Mouse (Mus musculus) kidney, embryonic 15.5 days (tissue): ENCODE measurements at regions not wholly inside any gene's neighbourhood (a gene's known extent, or its start where the extent isn't known, plus 50 kb on each side); places are given as distances from the start of the nearest gene placed in this dataset.
"Not testable (repeated sequence)": the region's sequence is repeated elsewhere in the genome, so short reads cannot be mapped to it uniquely, and the experiment has no call there.

Source experiments
- ATAC-seq: fragments of 200-750 bp; cut with Nextera tagmentation; replicated peaks from 2 replicates; pipeline ENCODE4 v1.8.0; 2017; ENCODE audit warnings: moderate TSS enrichment; ENCODE audit not compliant: low FRiP score
- H3K27ac ChIP-seq: fragments of 300-500 bp; sonication (generic); 2 replicates; pipeline ENCODE4 v1.5.1; 2015; ENCODE audit warnings: mild to moderate bottlenecking, inconsistent platforms
- H3K27me3 ChIP-seq: fragments of 300-500 bp; sonication (generic); 2 replicates; pipeline ENCODE4 v1.6.1; 2015; ENCODE audit warnings: inconsistent platforms
- H3K36me3 ChIP-seq: fragments of 300-500 bp; sonication (generic); 2 replicates; pipeline ENCODE4 v1.6.1; 2015; ENCODE audit warnings: inconsistent platforms
- H3K4me1 ChIP-seq: fragments of 300-500 bp; sonication (generic); 2 replicates; pipeline ENCODE4 v1.6.1; 2015; ENCODE audit warnings: inconsistent platforms
- H3K4me2 ChIP-seq: fragments of 300-500 bp; sonication (generic); 2 replicates; pipeline ENCODE4 v1.6.1; 2015; ENCODE audit warnings: moderate library complexity, mild to moderate bottlenecking, inconsistent platforms
- H3K4me3 ChIP-seq: fragments of 300-500 bp; sonication (generic); replicated peaks from 2 replicates; pipeline ENCODE4 v1.5.1; 2015; ENCODE audit warnings: mild to moderate bottlenecking, inconsistent platforms
- H3K9ac ChIP-seq: fragments of 300-500 bp; sonication (generic); 2 replicates; pipeline ENCODE4 v1.6.1; 2015; ENCODE audit warnings: mild to moderate bottlenecking, inconsistent platforms
- H3K9me3 ChIP-seq: fragments of 300-500 bp; sonication (generic); replicated peaks from 2 replicates; pipeline ENCODE4 v1.6.1; 2016; ENCODE audit warnings: inconsistent platforms
- WGBS: fragments of 180-500 bp; shearing (Covaris S2); methylation state at CpG from one replicate; pipeline ENCODE4 v1.1.7; 2015; ENCODE audit warnings: mixed read lengths; 5-methylcytosine and 5-hydroxymethylcytosine counted together

- not testable (repeated sequence) for H3K9me3 ChIP-seq, H3K4me1 ChIP-seq, H3K27ac ChIP-seq, H3K4me2 ChIP-seq, H3K27me3 ChIP-seq, ATAC-seq, H3K4me3 ChIP-seq, H3K9ac ChIP-seq, H3K36me3 ChIP-seq
- 91% methylated on average over 2 of the region's 2 CpGs for WGBS
Measured at GRCm38 (mm10) chr7:77200903-77201302, 971.2 kb downstream of the Agbl1 start.

- H3K4me3 ChIP-seq = no peak overlapping the region
- no peak overlapping the region for H3K9ac ChIP-seq
- H3K4me1 ChIP-seq = no peaks in the 10 kb centered on the region
- H3K27me3 ChIP-seq = no peaks in the 10 kb centered on the region
- no peak for ATAC-seq
- no peak overlapping the region for H3K27ac ChIP-seq
- no peaks in the 10 kb centered on the region for H3K36me3 ChIP-seq
- 79% methylated on average over 3 of the region's 3 CpGs for WGBS
- H3K4me2 ChIP-seq = no peak overlapping the region
- no peaks in the 10 kb centered on the region for H3K9me3 ChIP-seq
Measured at GRCm38 (mm10) chr7:77205604-77206003, 975.9 kb downstream of the Agbl1 start.

GRCm38 (mm10) chr7:77249391-77249790 is 1019.7 kb downstream of the Agbl1 start:
- H3K27ac ChIP-seq = no peak overlapping the region
- H3K9me3 ChIP-seq = no peaks in the 10 kb centered on the region
- 69% methylated on average over 1 of the region's 1 CpGs for WGBS
- H3K4me1 ChIP-seq = no peaks in the 10 kb centered on the region
- no peak overlapping the region for H3K9ac ChIP-seq
- H3K4me3 ChIP-seq = no peak overlapping the region
- ATAC-seq = no peak
- H3K36me3 ChIP-seq = no peaks in the 10 kb centered on the region
- no peaks in the 10 kb centered on the region for H3K27me3 ChIP-seq
- H3K4me2 ChIP-seq = no peak overlapping the region

GRCm38 (mm10) chr7:77287657-77288056 is 1058.0 kb downstream of the Agbl1 start:
- H3K36me3 ChIP-seq = no peaks in the 10 kb centered on the region
- H3K4me1 ChIP-seq = no peaks in the 10 kb centered on the region
- no peaks in the 10 kb centered on the region for H3K9me3 ChIP-seq
- H3K27ac ChIP-seq = no peak overlapping the region
- ATAC-seq = no peak
- no peaks in the 10 kb centered on the region for H3K27me3 ChIP-seq
- H3K9ac ChIP-seq = no peak overlapping the region
- 74% methylated on average over 4 of the region's 4 CpGs for WGBS
- no peak overlapping the region for H3K4me2 ChIP-seq
- H3K4me3 ChIP-seq = no peak overlapping the region

- Histone ChIP-seq H3K27me3 (no peaks in the 10 kb centered on the region), H3K9me3 (no peaks in the 10 kb centered on the region), H3K4me1 (no peaks in the 10 kb centered on the region), H3K4me2 (no peak overlapping the region), H3K27ac (no peak overlapping the region), H3K4me3 (no peak overlapping the region), H3K36me3 (no peaks in the 10 kb centered on the region), H3K9ac (no peak overlapping the region)
- 50% methylated on average over 5 of the region's 5 CpGs for WGBS
- ATAC-seq = no peak
Measured at GRCm38 (mm10) chr7:77294984-77295642, 1065.4 kb downstream of the Agbl1 start.

- Histone ChIP-seq H3K27ac (no peak overlapping the region), H3K9ac (no peak overlapping the region), H3K4me1 (peaks cover 4% of the 10 kb centered on the region; the same call in 1 of the 2 replicates), H3K36me3 (no peaks in the 10 kb centered on the region), H3K4me3 (no peak overlapping the region), H3K9me3 (no peaks in the 10 kb centered on the region), H3K27me3 (no peaks in the 10 kb centered on the region), H3K4me2 (0 out of 2 replicates have a peak overlapping the region, but pooled peaks have one; percentile 36)
- ATAC-seq = peak; percentile 49; the same call in 1 of the 2 replicates
- 45% methylated on average over 3 of the region's 3 CpGs for WGBS
Measured at GRCm38 (mm10) chr7:77303227-77303626, 1073.5 kb downstream of the Agbl1 start.

GRCm38 (mm10) chr7:77303935-77304334 is 1074.2 kb downstream of the Agbl1 start:
- Histone ChIP-seq H3K4me2 (peak overlapping the region; percentile 36), H3K36me3 (no peaks in the 10 kb centered on the region), H3K4me1 (peaks cover 4% of the 10 kb centered on the region; the same call in 1 of the 2 replicates), H3K9me3 (no peaks in the 10 kb centered on the region), H3K27ac (no peak overlapping the region), H3K4me3 (no peak overlapping the region), H3K9ac (no peak overlapping the region), H3K27me3 (no peaks in the 10 kb centered on the region)
- ATAC-seq = 0 out of 2 replicates have a peak, but pooled peaks have one; percentile 60
- WGBS = 12% methylated on average over 6 of the region's 11 CpGs

- H3K36me3 ChIP-seq = no peaks in the 10 kb centered on the region
- no peak for ATAC-seq
- whole genome bisulfite sequencing = 64% methylated on average over 3 of the region's 3 CpGs
Measured at GRCm38 (mm10) chr7:77305471-77305870, 1075.8 kb downstream of the Agbl1 start.

GRCm38 (mm10) chr7:77311661-77312060 is 1082.0 kb downstream of the Agbl1 start:
- ATAC-seq = no peak
- no peaks in the 10 kb centered on the region for H3K36me3 ChIP-seq
- H3K27me3 ChIP-seq = no peaks in the 10 kb centered on the region
- no peak overlapping the region for H3K27ac ChIP-seq
- no peak overlapping the region for H3K9ac ChIP-seq
- H3K4me3 ChIP-seq = no peak overlapping the region
- H3K9me3 ChIP-seq = no peaks in the 10 kb centered on the region
- H3K4me2 ChIP-seq = no peak overlapping the region
- WGBS = 80% methylated on average over 2 of the region's 2 CpGs
- H3K4me1 ChIP-seq = no peaks in the 10 kb centered on the region

More at GRCm38 (mm10) chr7:77305471-77305870, 1075.8 kb downstream of the Agbl1 start:
- Histone ChIP-seq H3K27ac (no peak overlapping the region), H3K9me3 (no peaks in the 10 kb centered on the region), H3K4me1 (peaks cover 4% of the 10 kb centered on the region; the same call in 1 of the 2 replicates), H3K4me3 (no peak overlapping the region), H3K27me3 (no peaks in the 10 kb centered on the region), H3K9ac (no peak overlapping the region), H3K4me2 (no peak overlapping the region)

- Histone ChIP-seq H3K4me3 (no peak overlapping the region), H3K36me3 (no peaks in the 10 kb centered on the region), H3K27me3 (no peaks in the 10 kb centered on the region), H3K4me1 (no peaks in the 10 kb centered on the region), H3K27ac (no peak overlapping the region), H3K9me3 (no peaks in the 10 kb centered on the region), H3K9ac (no peak overlapping the region), H3K4me2 (no peak overlapping the region)
- ATAC-seq = no peak
- 71% methylated on average over 2 of the region's 2 CpGs for WGBS
Measured at GRCm38 (mm10) chr7:77325140-77325539, 1095.5 kb downstream of the Agbl1 start.

GRCm38 (mm10) chr7:77326836-77327235 is 1097.1 kb downstream of the Agbl1 start:
- Histone ChIP-seq H3K9me3 (no peaks in the 10 kb centered on the region), H3K27ac (no peak overlapping the region), H3K4me3 (no peak overlapping the region), H3K9ac (no peak overlapping the region), H3K36me3 (no peaks in the 10 kb centered on the region), H3K4me2 (no peak overlapping the region), H3K4me1 (no peaks in the 10 kb centered on the region), H3K27me3 (no peaks in the 10 kb centered on the region)
- no peak for ATAC-seq
- 84% methylated on average over 3 of the region's 3 CpGs for WGBS

GRCm38 (mm10) chr7:77327516-77327915 is 1097.8 kb downstream of the Agbl1 start:
- Histone ChIP-seq H3K9ac (no peak overlapping the region), H3K4me1 (no peaks in the 10 kb centered on the region), H3K9me3 (no peaks in the 10 kb centered on the region), H3K27ac (no peak overlapping the region), H3K4me2 (no peak overlapping the region), H3K27me3 (no peaks in the 10 kb centered on the region), H3K36me3 (no peaks in the 10 kb centered on the region), H3K4me3 (no peak overlapping the region)
- ATAC-seq = no peak
- 75% methylated on average over 2 of the region's 2 CpGs for WGBS

- no peak overlapping the region for H3K9ac ChIP-seq
- no peak overlapping the region for H3K4me2 ChIP-seq
- H3K9me3 ChIP-seq = no peaks in the 10 kb centered on the region
- H3K4me3 ChIP-seq = no peak overlapping the region
- H3K4me1 ChIP-seq = no peaks in the 10 kb centered on the region
- H3K36me3 ChIP-seq = no peaks in the 10 kb centered on the region
- no peak for ATAC-seq
- H3K27me3 ChIP-seq = no peaks in the 10 kb centered on the region
- no peak overlapping the region for H3K27ac ChIP-seq
- WGBS = 89% methylated on average over 4 of the region's 4 CpGs
Measured at GRCm38 (mm10) chr7:77338630-77339029, 1108.9 kb downstream of the Agbl1 start.
